Mouse (Mus musculus) embryonic facial prominence, embryonic 11.5 days (tissue): ENCODE measurements at regions not wholly inside any gene's neighbourhood (a gene's known extent, or its start where the extent isn't known, plus 50 kb on each side); places are given as distances from the start of the nearest gene placed in this dataset.

Experiments used
- ATAC-seq: fragments of 200-750 bp; cut with Nextera tagmentation; replicated peaks from 2 replicates; pipeline ENCODE4 v1.8.0; 2017; ENCODE audit warnings: low read depth; ENCODE audit not compliant: insufficient number of reproducible peaks, low FRiP score, low TSS enrichment
- DNase-seq: peaks from one replicate; pipeline ENCODE4 v3.0.0-alpha.2; 2015; ENCODE audit warnings: low spot score
- H3K27ac ChIP-seq: fragments of 300-500 bp; sonication (generic); replicated peaks from 2 replicates; pipeline ENCODE4 v1.5.1; 2014; ENCODE audit warnings: mild to moderate bottlenecking, low read depth, low read length, control low read depth
- H3K27me3 ChIP-seq: fragments of 300-500 bp; sonication (generic); 2 replicates; pipeline ENCODE4 v1.6.1; 2014; ENCODE audit warnings: mild to moderate bottlenecking, low read length, moderate library complexity, mixed read lengths; ENCODE audit not compliant: control insufficient read depth, insufficient read depth
- H3K36me3 ChIP-seq: fragments of 300-500 bp; sonication (generic); replicated peaks from 2 replicates; pipeline ENCODE4 v1.6.1; 2014; ENCODE audit warnings: low read depth, mild to moderate bottlenecking, low read length, moderate library complexity, mixed read lengths; ENCODE audit not compliant: control insufficient read depth, insufficient read depth
- H3K4me1 ChIP-seq: fragments of 300-500 bp; sonication (generic); 2 replicates; pipeline ENCODE4 v1.6.1; 2014; ENCODE audit warnings: low read length, mixed read lengths; ENCODE audit not compliant: control insufficient read depth, insufficient read depth
- H3K4me2 ChIP-seq: fragments of 300-500 bp; sonication (generic); 2 replicates; pipeline ENCODE4 v1.6.1; 2014; ENCODE audit warnings: low read depth, mild to moderate bottlenecking, control low read depth, low read length, moderate library complexity
- H3K4me3 ChIP-seq: fragments of 300-500 bp; sonication (generic); 2 replicates; pipeline ENCODE4 v1.5.1; 2014; ENCODE audit warnings: low read depth, low read length, control low read depth
- H3K9ac ChIP-seq: fragments of 300-500 bp; sonication (generic); replicated peaks from 2 replicates; pipeline ENCODE4 v1.6.1; 2014; ENCODE audit warnings: mild to moderate bottlenecking, control low read depth, low read length
- H3K9me3 ChIP-seq: fragments of 300-500 bp; sonication (generic); replicated peaks from 2 replicates; pipeline ENCODE4 v1.6.1; 2016; ENCODE audit warnings: mild to moderate bottlenecking, low read length, inconsistent platforms, mixed read lengths; ENCODE audit not compliant: control insufficient read depth
- WGBS: fragments of 180-500 bp; shearing (Covaris S2); extraction: QIAGEN DNeasy Blood & Tissue Kit; methylation state at CpG from one replicate; pipeline ENCODE4 v1.1.7; 2014; 5-methylcytosine and 5-hydroxymethylcytosine counted together

GRCm38 (mm10) chr3:21820051-21820598, 256.3 kb upstream of the Tbl1xr1 start:
- H3K27ac ChIP-seq = no peak overlapping the region
- ATAC-seq (no peak), DNase-seq (no peak)
- no peaks in the 10 kb centered on the region for H3K9me3 ChIP-seq
- H3K4me3 ChIP-seq = no peak overlapping the region
- H3K4me1 ChIP-seq = no peaks in the 10 kb centered on the region
- no peak overlapping the region for H3K9ac ChIP-seq
- no peaks in the 10 kb centered on the region for H3K36me3 ChIP-seq
- no peaks in the 10 kb centered on the region for H3K27me3 ChIP-seq
- no peak overlapping the region for H3K4me2 ChIP-seq
- 63% methylated on average over 3 of the region's 3 CpGs for WGBS

GRCm38 (mm10) chr3:21822675-21823074, 253.8 kb upstream of the Tbl1xr1 start:
- Histone ChIP-seq H3K4me1 (no peaks in the 10 kb centered on the region), H3K9ac (no peak overlapping the region), H3K4me2 (no peak overlapping the region), H3K36me3 (no peaks in the 10 kb centered on the region), H3K4me3 (no peak overlapping the region), H3K27ac (no peak overlapping the region), H3K9me3 (no peaks in the 10 kb centered on the region), H3K27me3 (no peaks in the 10 kb centered on the region)
- ATAC-seq = no peak
- WGBS = 80% methylated on average over 4 of the region's 4 CpGs
- DNase-seq = no peak

- Histone ChIP-seq H3K9me3 (no peaks in the 10 kb centered on the region), H3K27me3 (no peaks in the 10 kb centered on the region), H3K4me3 (no peak overlapping the region), H3K4me1 (no peaks in the 10 kb centered on the region), H3K36me3 (no peaks in the 10 kb centered on the region), H3K27ac (no peak overlapping the region), H3K9ac (no peak overlapping the region), H3K4me2 (no peak overlapping the region)
- 84% methylated on average over 4 of the region's 4 CpGs for WGBS
- no peak for ATAC-seq
- no peak for DNase-seq
These were observed 253.1 kb upstream of the Tbl1xr1 start for GRCm38 (mm10) chr3:21823331-21823730.

GRCm38 (mm10) chr3:21824101-21824880, 252.2 kb upstream of the Tbl1xr1 start:
- DNase-seq (no peak), ATAC-seq (no peak)
- no peak overlapping the region for H3K4me3 ChIP-seq
- no peak overlapping the region for H3K4me2 ChIP-seq
- H3K27me3 ChIP-seq = no peaks in the 10 kb centered on the region
- H3K36me3 ChIP-seq = no peaks in the 10 kb centered on the region
- no peaks in the 10 kb centered on the region for H3K9me3 ChIP-seq
- no peak overlapping the region for H3K27ac ChIP-seq
- no peak overlapping the region for H3K9ac ChIP-seq
- WGBS = 60% methylated on average over 8 of the region's 8 CpGs
- no peaks in the 10 kb centered on the region for H3K4me1 ChIP-seq

- no peak for DNase-seq
- Histone ChIP-seq H3K27ac (no peak overlapping the region), H3K4me2 (no peak overlapping the region), H3K9ac (no peak overlapping the region), H3K4me3 (no peak overlapping the region), H3K9me3 (no peaks in the 10 kb centered on the region), H3K27me3 (no peaks in the 10 kb centered on the region), H3K4me1 (no peaks in the 10 kb centered on the region), H3K36me3 (no peaks in the 10 kb centered on the region)
- no peak for ATAC-seq
- 86% methylated on average over 5 of the region's 5 CpGs for WGBS
These were observed 251.4 kb upstream of the Tbl1xr1 start for GRCm38 (mm10) chr3:21824913-21825610.

GRCm38 (mm10) chr3:21827656-21828055, 248.8 kb upstream of the Tbl1xr1 start:
- no peak overlapping the region for H3K4me3 ChIP-seq
- no peak overlapping the region for H3K4me2 ChIP-seq
- no peak for ATAC-seq
- H3K4me1 ChIP-seq = no peaks in the 10 kb centered on the region
- no peak for DNase-seq
- H3K9ac ChIP-seq = no peak overlapping the region
- H3K27me3 ChIP-seq = no peaks in the 10 kb centered on the region
- no peaks in the 10 kb centered on the region for H3K9me3 ChIP-seq
- H3K36me3 ChIP-seq = no peaks in the 10 kb centered on the region
- H3K27ac ChIP-seq = no peak overlapping the region

GRCm38 (mm10) chr3:21833111-21833510, 243.3 kb upstream of the Tbl1xr1 start:
- Histone ChIP-seq H3K4me1 (no peaks in the 10 kb centered on the region), H3K27me3 (no peaks in the 10 kb centered on the region), H3K27ac (no peak overlapping the region), H3K4me3 (no peak overlapping the region), H3K4me2 (no peak overlapping the region), H3K9me3 (no peaks in the 10 kb centered on the region), H3K36me3 (no peaks in the 10 kb centered on the region), H3K9ac (no peak overlapping the region)
- ATAC-seq (no peak), DNase-seq (no peak)
- 96% methylated on average over 12 of the region's 12 CpGs for WGBS

GRCm38 (mm10) chr3:21835526-21835925, 240.9 kb upstream of the Tbl1xr1 start:
- Histone ChIP-seq H3K4me3 (no peak overlapping the region), H3K27ac (no peak overlapping the region), H3K4me1 (no peaks in the 10 kb centered on the region), H3K9me3 (no peaks in the 10 kb centered on the region), H3K36me3 (no peaks in the 10 kb centered on the region), H3K4me2 (no peak overlapping the region), H3K9ac (no peak overlapping the region), H3K27me3 (no peaks in the 10 kb centered on the region)
- ATAC-seq (no peak), DNase-seq (no peak)
- 85% methylated on average over 1 of the region's 1 CpGs for WGBS
